Mouse (Mus musculus) spleen, postnatal 14 days (tissue): ENCODE results near the gene Angptl8.
"Not testable (repeated sequence)": the region's sequence is repeated elsewhere in the genome, so short reads cannot be mapped to it uniquely, and the experiment has no call there.

Experiments
- DNase-seq, 2 experiments: peaks; one replicate each; pipeline ENCODE4 v3.0.0; 2021 to 2022; ENCODE audit warnings: low spot score in 2 of 2

Gene Angptl8

GRCm38 (mm10) chr9:21849691-21850677 is 14.7 kb downstream of the Angptl8 start:
- no peak for DNase-seq

DNA sequence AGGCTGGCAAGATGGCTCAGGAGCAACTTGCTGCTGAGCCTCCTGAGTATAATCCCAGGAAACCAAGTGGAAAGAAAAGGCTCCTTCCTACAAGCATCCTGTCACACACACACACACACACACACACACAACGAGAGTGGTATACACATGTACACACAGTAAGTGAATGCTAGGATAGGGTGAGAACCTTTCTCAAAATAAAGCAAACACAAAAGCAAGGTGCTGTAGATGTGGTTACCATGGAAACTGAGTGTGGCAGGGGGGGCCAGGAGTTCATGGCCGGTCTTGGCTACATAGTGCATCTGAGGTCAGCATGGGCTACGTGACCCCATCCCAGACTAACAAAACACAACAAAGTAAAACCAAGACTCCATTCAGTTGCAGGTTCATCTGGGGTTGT is 15.8 kb downstream of the Angptl8 start:
- DNase-seq, result no peak

- peak; percentile 54 to 68 for DNase-seq
Observed at GRCm38 (mm10) chr9:21852128-21853091, 17.1 kb downstream of the Angptl8 start, which contains the start of gene Dock6. Gene Dock6 (minus strand): TSS chr9:21852635.

DNA sequence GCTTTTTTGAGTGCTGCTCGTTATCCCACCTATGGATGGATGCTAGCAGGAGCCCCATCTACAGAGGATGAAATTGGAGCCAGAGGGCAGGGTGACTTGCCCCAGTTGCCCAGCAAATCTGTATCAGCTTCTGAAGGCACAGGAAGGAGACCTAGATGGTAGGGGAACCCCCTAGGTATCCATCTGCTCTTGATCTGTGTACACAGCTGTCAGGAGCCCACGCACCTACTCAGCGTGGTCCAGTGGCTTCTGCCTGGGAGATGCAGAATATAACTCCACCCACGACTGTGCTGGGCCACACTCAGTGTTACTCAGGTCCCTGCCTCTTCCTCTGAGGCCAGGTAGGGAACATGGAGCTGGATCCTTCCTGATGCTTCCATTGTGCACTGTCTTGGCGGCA is 18.7 kb downstream of the Angptl8 start:
- no peak for DNase-seq

DNA sequence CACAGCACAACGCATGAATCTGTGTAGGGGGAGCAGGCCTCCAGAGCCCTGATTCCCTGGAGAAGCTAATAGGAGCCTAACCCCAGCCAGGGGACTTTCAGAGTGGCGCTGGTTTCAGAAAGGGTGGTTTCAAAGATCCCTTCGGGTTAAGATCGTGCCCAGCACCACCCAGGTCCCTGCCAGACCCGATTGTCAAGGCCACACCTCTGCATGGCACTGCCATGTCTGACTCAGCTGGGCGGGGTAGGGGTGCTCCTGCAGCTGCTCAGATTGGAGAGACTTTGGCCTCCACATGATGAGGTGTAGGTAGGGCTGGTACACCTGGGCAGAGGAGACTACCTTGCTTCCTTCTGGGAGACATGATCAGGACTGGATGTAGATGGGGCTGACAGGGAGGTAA is 19.6 kb downstream of the Angptl8 start:
- DNase-seq, result no peak

DNA sequence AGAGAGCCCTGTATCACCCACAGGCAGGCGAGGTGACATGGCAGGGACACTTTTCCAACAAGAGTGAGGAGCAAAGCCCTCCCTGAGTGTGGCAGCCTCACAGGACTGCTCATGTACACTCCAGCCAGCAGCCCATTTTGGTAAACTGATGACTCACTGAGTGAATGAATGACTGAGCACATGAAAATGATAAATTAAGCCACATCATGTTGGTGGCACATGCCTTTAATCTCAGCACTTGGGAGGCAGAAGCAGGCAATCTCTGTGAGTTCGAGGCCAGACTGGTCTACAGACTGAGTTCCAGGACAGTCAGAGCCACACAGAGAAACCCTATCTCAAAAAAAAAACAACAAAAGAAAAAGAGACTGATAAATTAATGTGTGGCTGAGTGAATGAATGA is 22.2 kb downstream of the Angptl8 start:
- DNase-seq, result no peak

GRCm38 (mm10) chr9:21858084-21858483 is 22.8 kb downstream of the Angptl8 start:
- no peak for DNase-seq

DNA sequence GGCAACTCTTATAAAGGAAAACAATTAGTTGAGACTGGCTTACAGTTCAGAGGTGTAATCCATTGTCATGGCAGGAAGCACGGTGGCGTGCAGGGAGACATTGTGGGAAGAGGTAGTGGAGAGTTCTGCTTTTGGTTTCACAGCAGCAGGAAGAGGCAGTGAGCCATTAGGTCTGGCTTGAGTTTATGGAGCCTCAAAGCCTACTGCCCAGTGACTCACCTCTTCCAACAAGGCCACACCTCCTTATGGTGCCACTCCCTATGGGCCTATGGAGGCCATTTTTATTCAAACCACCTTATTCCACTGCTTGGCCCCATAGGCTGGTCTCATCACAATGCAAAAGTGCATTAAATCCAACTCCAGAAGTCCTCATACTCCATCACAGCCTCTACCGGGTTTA is 24.3 kb downstream of the Angptl8 start:
- DNase-seq, result no peak

DNA sequence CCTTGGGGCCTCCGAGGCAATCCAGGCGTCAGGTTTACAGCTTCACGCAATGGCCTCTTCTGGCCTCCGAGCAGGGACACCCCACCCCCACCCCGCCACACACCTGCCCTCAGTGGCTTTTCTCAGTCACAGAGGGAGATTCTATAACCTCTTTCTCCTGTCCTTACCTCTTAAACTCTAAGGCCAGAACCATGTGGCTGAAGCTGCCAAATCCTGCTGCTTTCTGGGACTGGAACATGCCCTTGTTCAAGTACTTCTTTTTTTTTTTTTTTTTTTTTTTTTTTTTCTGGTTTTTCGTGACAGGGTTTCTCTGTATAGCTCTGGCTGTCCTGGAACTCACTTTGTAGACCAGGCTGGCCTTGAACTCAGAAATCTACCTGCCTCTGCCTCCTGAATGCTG is 25.0 kb downstream of the Angptl8 start:
- DNase-seq, result not testable (repeated sequence)

GRCm38 (mm10) chr9:21862181-21862580 is 26.9 kb downstream of the Angptl8 start:
- no peak for DNase-seq

GRCm38 (mm10) chr9:21865673-21866398 is 30.5 kb downstream of the Angptl8 start:
- DNase-seq, result no peak

DNA sequence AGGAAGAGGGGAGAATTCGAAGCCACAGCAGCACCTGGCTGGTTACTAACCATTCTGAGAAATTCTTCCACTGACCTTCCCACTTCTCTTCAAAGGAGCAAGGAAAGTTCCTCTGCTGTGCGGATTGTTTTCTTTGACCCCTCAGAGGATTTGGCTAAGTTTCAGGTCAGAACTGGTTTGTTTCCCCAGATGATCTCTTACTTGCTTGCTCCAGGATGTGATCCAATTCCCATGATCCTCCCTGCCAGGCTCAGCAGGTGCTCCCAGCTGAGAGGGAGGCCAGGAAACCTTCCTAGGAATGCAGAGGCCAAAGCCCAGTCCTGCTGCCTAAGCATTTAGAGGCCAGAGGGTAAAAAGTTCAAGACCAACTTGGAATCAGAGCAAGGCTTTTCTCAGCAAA is 31.3 kb downstream of the Angptl8 start:
- no peak for DNase-seq

DNA sequence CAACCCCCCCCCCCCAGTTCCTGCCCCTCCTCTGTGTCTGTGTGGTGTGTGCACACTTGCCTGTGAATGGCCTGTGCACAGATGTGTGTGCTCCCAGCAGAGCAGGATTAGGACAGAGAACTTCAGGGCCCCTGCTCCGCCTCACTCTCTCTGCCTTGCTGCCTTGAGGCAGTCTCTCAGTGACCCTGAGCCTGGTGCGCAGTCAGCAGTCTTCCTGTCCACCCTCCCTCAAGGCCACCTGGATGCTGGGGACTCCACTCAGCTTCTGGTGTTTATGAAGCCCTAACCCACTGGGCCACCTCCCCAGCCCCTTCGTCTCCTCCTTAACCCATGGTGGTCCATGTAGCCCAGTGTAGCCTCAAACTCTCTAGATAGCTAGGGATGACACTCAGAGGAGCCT is 32.4 kb downstream of the Angptl8 start:
- no peak for DNase-seq

DNA sequence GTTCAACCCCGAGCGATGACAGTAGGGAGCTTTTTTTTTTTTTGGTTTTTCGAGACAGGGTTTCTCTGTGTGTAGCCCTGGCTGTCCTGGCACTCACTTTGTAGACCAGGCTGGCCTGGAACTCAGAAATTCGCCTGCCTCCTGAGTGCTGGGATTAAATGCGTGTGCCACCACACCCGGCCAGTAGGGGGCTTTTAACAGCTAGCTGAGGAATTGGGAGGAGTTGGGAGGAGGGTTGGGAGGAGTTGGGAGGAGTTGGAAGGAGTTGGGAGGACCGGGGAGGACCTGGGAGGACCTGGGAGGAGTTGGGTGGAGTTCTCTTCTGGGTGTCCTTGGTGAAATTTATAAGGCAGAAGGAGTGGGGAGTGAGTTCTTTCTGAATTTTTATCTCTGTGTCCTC is 34.0 kb downstream of the Angptl8 start:
- peak in 1 of 2 experiments; percentile 28 for DNase-seq

GRCm38 (mm10) chr9:21870879-21871524 is 35.7 kb downstream of the Angptl8 start:
- peak in 1 of 2 experiments; percentile 32 for DNase-seq

- no peak for DNase-seq
Observed at GRCm38 (mm10) chr9:21872204-21872603, 36.9 kb downstream of the Angptl8 start.

DNA sequence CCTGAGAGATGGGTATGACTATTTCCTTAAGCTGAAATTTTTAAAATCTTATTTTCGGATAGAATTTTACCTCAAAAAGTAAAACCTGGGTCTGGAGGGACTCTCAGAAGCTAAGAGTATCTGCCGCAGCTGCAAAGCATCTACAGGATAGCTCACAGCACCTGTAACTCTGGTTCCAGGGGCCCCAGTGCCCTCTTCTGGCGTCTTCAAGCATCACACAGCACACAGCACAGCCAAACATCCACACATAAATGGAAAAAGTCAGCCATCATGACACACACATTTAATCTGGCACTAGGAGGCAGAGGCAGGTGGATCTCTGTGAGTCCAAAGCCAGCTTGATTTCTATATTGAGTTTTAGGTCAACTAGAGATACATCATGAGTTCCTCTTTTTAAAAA is 41.3 kb downstream of the Angptl8 start:
- DNase-seq, result no peak
